Mouse (Mus musculus): ENCODE measurements around the gene Mecom. TPM values are rescaled to one million over a fixed set of nuclear protein-coding genes. Genes with fewer than 3 reads are reported as not detected.

Mecom gene
- polyA plus RNA-seq, 1 experiment from 2014 or later = 10.3 TPM

GRCm38 (mm10) chr3:30154390-30154789 is 393.4 kb downstream of the Mecom start:
- Histone ChIP-seq H3K36me3 (no peaks in the 10 kb centered on the region), H3K27ac (no peak overlapping the region), H3K27me3 (no peaks in the 10 kb centered on the region), H3K4me3 (no peak overlapping the region), H3K4me1 (no peaks in the 10 kb centered on the region; the same call in 1 of the 2 replicates), H3K4me2 (no peak overlapping the region), H3K9me3 (no peaks in the 10 kb centered on the region), H3K9ac (no peak overlapping the region)
- no peak for ATAC-seq (ENCODE audit: insufficient number of reproducible peaks, insufficient read depth, low FRiP score, low TSS enrichment, low read depth)
- WGBS = 61% methylated on average over 7 of the region's 7 CpGs

GRCm38 (mm10) chr3:30153923-30154331 is 393.9 kb downstream of the Mecom start:
- 50% methylated on average over 3 of the region's 3 CpGs for WGBS
- Histone ChIP-seq H3K4me1 (no peaks in the 10 kb centered on the region; the same call in 1 of the 2 replicates), H3K36me3 (no peaks in the 10 kb centered on the region), H3K27ac (no peak overlapping the region), H3K27me3 (no peaks in the 10 kb centered on the region), H3K9ac (no peak overlapping the region), H3K4me2 (no peak overlapping the region), H3K4me3 (no peak overlapping the region), H3K9me3 (no peaks in the 10 kb centered on the region)
- ATAC-seq (ENCODE audit: insufficient number of reproducible peaks, insufficient read depth, low FRiP score, low TSS enrichment, low read depth) = no peak

- H3K9me3 ChIP-seq = no peaks in the 10 kb centered on the region
- H3K36me3 ChIP-seq = no peaks in the 10 kb centered on the region
- H3K4me3 ChIP-seq = no peak overlapping the region
- 88% methylated on average over 4 of the region's 4 CpGs for whole genome bisulfite sequencing
- no peaks in the 10 kb centered on the region for H3K27me3 ChIP-seq
- ATAC-seq (ENCODE audit: insufficient number of reproducible peaks, insufficient read depth, low FRiP score, low TSS enrichment, low read depth) = no peak
- no peak overlapping the region for H3K27ac ChIP-seq
- H3K4me2 ChIP-seq = no peak overlapping the region
- H3K4me1 ChIP-seq = no peaks in the 10 kb centered on the region; the same call in 1 of the 2 replicates
- no peak overlapping the region for H3K9ac ChIP-seq
Observed at GRCm38 (mm10) chr3:30150071-30150470, 397.7 kb downstream of the Mecom start.

- WGBS = 90% methylated on average over 8 of the region's 8 CpGs
- H3K27ac ChIP-seq = no peak overlapping the region
- ATAC-seq (ENCODE audit: insufficient number of reproducible peaks, insufficient read depth, low FRiP score, low TSS enrichment, low read depth) = no peak
- no peak overlapping the region for H3K4me3 ChIP-seq
- H3K4me2 ChIP-seq = no peak overlapping the region
- no peaks in the 10 kb centered on the region for H3K27me3 ChIP-seq
- H3K36me3 ChIP-seq = no peaks in the 10 kb centered on the region
- H3K9me3 ChIP-seq = no peaks in the 10 kb centered on the region
- H3K9ac ChIP-seq = no peak overlapping the region
- H3K4me1 ChIP-seq = peaks cover 10% of the 10 kb centered on the region; the same call in 1 of the 2 replicates
Observed at GRCm38 (mm10) chr3:30148378-30149079, 399.3 kb downstream of the Mecom start.

- 89% methylated on average over 5 of the region's 5 CpGs for WGBS
- H3K4me3 ChIP-seq = no peak overlapping the region
- H3K27me3 ChIP-seq = no peaks in the 10 kb centered on the region
- no peaks in the 10 kb centered on the region for H3K36me3 ChIP-seq
- H3K9ac ChIP-seq = no peak overlapping the region
- no peak overlapping the region for H3K27ac ChIP-seq
- H3K9me3 ChIP-seq = no peaks in the 10 kb centered on the region
- ATAC-seq (ENCODE audit: insufficient number of reproducible peaks, insufficient read depth, low FRiP score, low TSS enrichment, low read depth) = no peak
- no peak overlapping the region for H3K4me2 ChIP-seq
- peaks cover 10% of the 10 kb centered on the region; the same call in 1 of the 2 replicates for H3K4me1 ChIP-seq
Observed at GRCm38 (mm10) chr3:30145051-30145450, 402.8 kb downstream of the Mecom start.

- ATAC-seq (ENCODE audit: insufficient number of reproducible peaks, insufficient read depth, low FRiP score, low TSS enrichment, low read depth) = no peak
- WGBS = 27% methylated on average over 11 of the region's 11 CpGs
- Histone ChIP-seq H3K9me3 (no peaks in the 10 kb centered on the region), H3K9ac (no peak overlapping the region), H3K4me2 (no peak overlapping the region; the same call in 1 of the 2 replicates), H3K36me3 (no peaks in the 10 kb centered on the region), H3K4me3 (no peak overlapping the region), H3K27me3 (no peaks in the 10 kb centered on the region), H3K27ac (no peak overlapping the region), H3K4me1 (peaks cover 10% of the 10 kb centered on the region; the same call in 1 of the 2 replicates)
Observed at GRCm38 (mm10) chr3:30143961-30144411, 403.8 kb downstream of the Mecom start.

- H3K27ac ChIP-seq = no peak overlapping the region
- H3K4me3 ChIP-seq = no peak overlapping the region
- WGBS = 79% methylated on average over 2 of the region's 2 CpGs
- H3K27me3 ChIP-seq = no peaks in the 10 kb centered on the region
- H3K4me1 ChIP-seq = peaks cover 10% of the 10 kb centered on the region; the same call in 1 of the 2 replicates
- H3K36me3 ChIP-seq = no peaks in the 10 kb centered on the region
- no peak overlapping the region for H3K4me2 ChIP-seq
- H3K9ac ChIP-seq = no peak overlapping the region
- H3K9me3 ChIP-seq = no peaks in the 10 kb centered on the region
- no peak for ATAC-seq (ENCODE audit: insufficient number of reproducible peaks, insufficient read depth, low FRiP score, low TSS enrichment, low read depth)
Observed at GRCm38 (mm10) chr3:30143440-30143839, 404.4 kb downstream of the Mecom start.

- Histone ChIP-seq H3K4me1 (peaks cover 10% of the 10 kb centered on the region; the same call in 1 of the 2 replicates), H3K4me2 (no peak overlapping the region), H3K27me3 (no peaks in the 10 kb centered on the region), H3K4me3 (no peak overlapping the region), H3K36me3 (no peaks in the 10 kb centered on the region), H3K27ac (no peak overlapping the region), H3K9me3 (no peaks in the 10 kb centered on the region), H3K9ac (no peak overlapping the region)
- 88% methylated on average over 5 of the region's 5 CpGs for WGBS
- ATAC-seq (ENCODE audit: insufficient number of reproducible peaks, insufficient read depth, low FRiP score, low TSS enrichment, low read depth) = no peak
Observed at GRCm38 (mm10) chr3:30140349-30140748, 407.5 kb downstream of the Mecom start.

- H3K9ac ChIP-seq = no peak overlapping the region
- peaks cover 10% of the 10 kb centered on the region; the same call in 1 of the 2 replicates for H3K4me1 ChIP-seq
- 36% methylated on average over 4 of the region's 4 CpGs for WGBS
- no peak overlapping the region for H3K4me3 ChIP-seq
- no peaks in the 10 kb centered on the region for H3K36me3 ChIP-seq
- H3K4me2 ChIP-seq = no peak overlapping the region
- ATAC-seq (ENCODE audit: insufficient number of reproducible peaks, insufficient read depth, low FRiP score, low TSS enrichment, low read depth) = no peak
- no peak overlapping the region for H3K27ac ChIP-seq
- H3K9me3 ChIP-seq = no peaks in the 10 kb centered on the region
- H3K27me3 ChIP-seq = no peaks in the 10 kb centered on the region
Observed at GRCm38 (mm10) chr3:30139678-30140077, 408.1 kb downstream of the Mecom start.

- Histone ChIP-seq H3K4me3 (no peak overlapping the region), H3K27ac (no peak overlapping the region), H3K9ac (no peak overlapping the region), H3K27me3 (no peaks in the 10 kb centered on the region), H3K4me1 (0 out of 2 replicates have a peak, but pooled peaks cover under 1% of the 10 kb centered on the region), H3K9me3 (no peaks in the 10 kb centered on the region), H3K36me3 (no peaks in the 10 kb centered on the region), H3K4me2 (no peak overlapping the region)
- WGBS = 86% methylated on average over 6 of the region's 6 CpGs
- no peak for ATAC-seq (ENCODE audit: insufficient number of reproducible peaks, insufficient read depth, low FRiP score, low TSS enrichment, low read depth)
Observed at GRCm38 (mm10) chr3:30138588-30138987, 409.2 kb downstream of the Mecom start.

- WGBS = 84% methylated on average over 6 of the region's 6 CpGs
- no peak overlapping the region for H3K27ac ChIP-seq
- H3K9me3 ChIP-seq = no peaks in the 10 kb centered on the region
- H3K4me1 ChIP-seq = no peaks in the 10 kb centered on the region
- no peak for ATAC-seq (ENCODE audit: insufficient number of reproducible peaks, insufficient read depth, low FRiP score, low TSS enrichment, low read depth)
- no peak overlapping the region for H3K9ac ChIP-seq
- H3K27me3 ChIP-seq = no peaks in the 10 kb centered on the region
- no peak overlapping the region for H3K4me3 ChIP-seq
- no peaks in the 10 kb centered on the region for H3K36me3 ChIP-seq
- H3K4me2 ChIP-seq = no peak overlapping the region
Observed at GRCm38 (mm10) chr3:30135857-30136256, 412.0 kb downstream of the Mecom start.

- no peak for ATAC-seq (ENCODE audit: insufficient number of reproducible peaks, insufficient read depth, low FRiP score, low TSS enrichment, low read depth)
- no peak overlapping the region for H3K4me3 ChIP-seq
- WGBS = 86% methylated on average over 1 of the region's 1 CpGs
- H3K9ac ChIP-seq = no peak overlapping the region
- no peaks in the 10 kb centered on the region for H3K27me3 ChIP-seq
- no peak overlapping the region for H3K27ac ChIP-seq
- no peaks in the 10 kb centered on the region for H3K9me3 ChIP-seq
- H3K4me1 ChIP-seq = no peaks in the 10 kb centered on the region
- no peaks in the 10 kb centered on the region for H3K36me3 ChIP-seq
- H3K4me2 ChIP-seq = no peak overlapping the region
Observed at GRCm38 (mm10) chr3:30135119-30135518, 412.7 kb downstream of the Mecom start.

Data from embryonic facial prominence, embryonic 13.5 days (tissue).